Mouse (Mus musculus): ENCODE measurements at regions not wholly inside any gene's neighbourhood (a gene's known extent, or its start where the extent isn't known, plus 50 kb on each side); places are given as distances from the start of the nearest gene placed in this dataset.

DNA sequence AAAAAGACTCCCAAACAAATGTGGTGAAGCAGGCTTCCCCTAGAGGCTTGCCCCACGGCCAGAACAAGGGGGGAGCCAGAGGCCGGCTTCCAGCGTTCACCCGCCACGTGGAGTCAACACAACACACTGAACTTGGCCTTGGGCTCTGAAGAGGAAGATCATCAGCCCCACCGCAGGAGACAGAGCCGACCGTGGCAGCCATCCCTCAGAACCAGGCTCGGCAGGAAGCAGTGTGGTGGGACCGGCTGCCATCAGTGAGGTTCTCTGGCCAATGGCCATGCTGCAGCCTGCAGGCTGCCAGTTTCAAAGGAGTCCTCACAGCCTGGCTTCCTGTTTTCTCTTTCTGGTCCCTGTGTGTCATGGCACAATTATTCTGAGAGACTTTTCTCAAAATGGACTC is 295.3 kb downstream of the Tns1 start:
- no peak overlapping the region for H3K27ac ChIP-seq
- ATAC-seq (replicated peaks), result no peak
- H3K9me3 ChIP-seq, result no peaks in the 10 kb centered on the region
- no peak overlapping the region for H3K4me2 ChIP-seq
- H3K9ac ChIP-seq, result no peak overlapping the region
- H3K4me1 ChIP-seq, result peaks cover 9% of the 10 kb centered on the region
- no peaks in the 10 kb centered on the region for H3K27me3 ChIP-seq (replicated peaks)
- no peaks in the 10 kb centered on the region for H3K36me3 ChIP-seq (replicated peaks)
- 63% methylated on average over 10 of the region's 10 CpGs for WGBS
- no peak overlapping the region for H3K4me3 ChIP-seq

GRCm38 (mm10) chr1:73826243-73826930 is 297.9 kb downstream of the Tns1 start:
- no peaks in the 10 kb centered on the region for H3K27me3 ChIP-seq (replicated peaks)
- H3K36me3 ChIP-seq (replicated peaks), result no peaks in the 10 kb centered on the region
- H3K4me1 ChIP-seq, result peaks cover 9% of the 10 kb centered on the region
- no peaks in the 10 kb centered on the region for H3K9me3 ChIP-seq
- WGBS, result 33% methylated on average over 15 of the region's 15 CpGs
- no peak overlapping the region for H3K4me3 ChIP-seq
- H3K4me2 ChIP-seq, result peak overlapping the region; percentile 16; the same call in 1 of the 2 replicates
- no peak overlapping the region for H3K9ac ChIP-seq
- peak overlapping the region; percentile 51; the same call in 1 of the 2 replicates for H3K27ac ChIP-seq
- peak; percentile 90 for ATAC-seq (replicated peaks)

GRCm38 (mm10) chr1:73824406-73825184 is 299.7 kb downstream of the Tns1 start:
- no peak for ATAC-seq (replicated peaks)
- no peaks in the 10 kb centered on the region for H3K36me3 ChIP-seq (replicated peaks)
- H3K9ac ChIP-seq, result no peak overlapping the region
- H3K4me2 ChIP-seq, result no peak overlapping the region
- no peak overlapping the region for H3K4me3 ChIP-seq
- peaks cover 9% of the 10 kb centered on the region for H3K4me1 ChIP-seq
- WGBS, result 57% methylated on average over 8 of the region's 8 CpGs
- no peaks in the 10 kb centered on the region for H3K9me3 ChIP-seq
- H3K27ac ChIP-seq, result no peak overlapping the region
- H3K27me3 ChIP-seq (replicated peaks), result no peaks in the 10 kb centered on the region

GRCm38 (mm10) chr1:73823726-73824125 is 300.5 kb downstream of the Tns1 start:
- no peak overlapping the region for H3K27ac ChIP-seq
- H3K4me1 ChIP-seq, result peaks cover 9% of the 10 kb centered on the region
- H3K9me3 ChIP-seq, result no peaks in the 10 kb centered on the region
- H3K4me2 ChIP-seq, result no peak overlapping the region
- no peaks in the 10 kb centered on the region for H3K36me3 ChIP-seq (replicated peaks)
- no peak overlapping the region for H3K4me3 ChIP-seq
- H3K9ac ChIP-seq, result no peak overlapping the region
- no peaks in the 10 kb centered on the region for H3K27me3 ChIP-seq (replicated peaks)
- 90% methylated on average over 10 of the region's 10 CpGs for WGBS
- no peak for ATAC-seq (replicated peaks)

GRCm38 (mm10) chr1:73822616-73823015 is 301.6 kb downstream of the Tns1 start:
- H3K27me3 ChIP-seq (replicated peaks), result no peaks in the 10 kb centered on the region
- ATAC-seq (replicated peaks), result no peak
- no peaks in the 10 kb centered on the region for H3K9me3 ChIP-seq
- H3K4me1 ChIP-seq, result peaks cover 9% of the 10 kb centered on the region
- no peaks in the 10 kb centered on the region for H3K36me3 ChIP-seq (replicated peaks)
- 73% methylated on average over 6 of the region's 6 CpGs for WGBS
- H3K27ac ChIP-seq, result no peak overlapping the region
- H3K9ac ChIP-seq, result no peak overlapping the region
- no peak overlapping the region for H3K4me2 ChIP-seq
- H3K4me3 ChIP-seq, result no peak overlapping the region

DNA sequence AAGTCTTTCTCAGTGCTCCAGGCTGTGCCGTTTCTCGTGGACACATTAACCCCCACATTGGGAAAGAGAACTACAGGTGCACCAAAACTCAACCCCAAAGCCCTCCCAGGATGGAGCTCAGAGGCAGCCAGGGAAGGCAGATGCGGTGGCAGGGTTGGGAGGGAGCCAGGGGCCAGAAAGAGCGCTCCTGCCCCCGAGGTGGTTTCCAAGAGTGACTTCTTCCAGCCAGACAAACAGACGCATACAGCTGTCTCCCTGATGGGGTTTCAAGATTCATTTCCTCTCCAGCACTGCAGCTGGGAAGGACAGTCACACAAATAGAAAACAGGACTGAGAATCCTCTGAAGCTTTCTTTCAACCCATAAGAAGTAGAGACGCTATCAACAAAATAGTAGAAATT is 303.5 kb downstream of the Tns1 start:
- Histone ChIP-seq H3K9ac (no peak overlapping the region), H3K27me3 (replicated peaks) (no peaks in the 10 kb centered on the region), H3K9me3 (no peaks in the 10 kb centered on the region), H3K4me1 (peaks cover 4% of the 10 kb centered on the region), H3K4me2 (no peak overlapping the region), H3K4me3 (no peak overlapping the region), H3K36me3 (replicated peaks) (no peaks in the 10 kb centered on the region), H3K27ac (no peak overlapping the region)
- 80% methylated on average over 7 of the region's 7 CpGs for WGBS
- ATAC-seq (replicated peaks), result no peak

- H3K4me1 ChIP-seq, result no peaks in the 10 kb centered on the region
- no peak for ATAC-seq (replicated peaks)
- H3K27me3 ChIP-seq (replicated peaks), result no peaks in the 10 kb centered on the region
- no peak overlapping the region for H3K4me2 ChIP-seq
- H3K9ac ChIP-seq, result no peak overlapping the region
- no peak overlapping the region for H3K27ac ChIP-seq
- WGBS, result 80% methylated on average over 3 of the region's 3 CpGs
- no peak overlapping the region for H3K4me3 ChIP-seq
- H3K36me3 ChIP-seq (replicated peaks), result no peaks in the 10 kb centered on the region
- no peaks in the 10 kb centered on the region for H3K9me3 ChIP-seq
Observed at GRCm38 (mm10) chr1:73807206-73807605, 317.0 kb downstream of the Tns1 start.

GRCm38 (mm10) chr1:73805156-73805555 is 319.1 kb downstream of the Tns1 start:
- ATAC-seq (replicated peaks), result no peak
- Histone ChIP-seq H3K9me3 (no peaks in the 10 kb centered on the region), H3K4me1 (no peaks in the 10 kb centered on the region), H3K4me3 (no peak overlapping the region), H3K36me3 (replicated peaks) (no peaks in the 10 kb centered on the region), H3K27me3 (replicated peaks) (no peaks in the 10 kb centered on the region), H3K27ac (no peak overlapping the region), H3K4me2 (no peak overlapping the region), H3K9ac (no peak overlapping the region)
- 85% methylated on average over 9 of the region's 9 CpGs for WGBS

GRCm38 (mm10) chr1:73799996-73800395 is 324.3 kb downstream of the Tns1 start:
- no peak for ATAC-seq (replicated peaks)
- WGBS, result 100% methylated on average over 1 of the region's 1 CpGs
- no peak overlapping the region for H3K4me2 ChIP-seq

GRCm38 (mm10) chr1:73799246-73799645 is 325.0 kb downstream of the Tns1 start:
- H3K27ac ChIP-seq, result no peak overlapping the region
- no peaks in the 10 kb centered on the region for H3K36me3 ChIP-seq (replicated peaks)
- H3K4me3 ChIP-seq, result no peak overlapping the region
- WGBS, result 69% methylated on average over 8 of the region's 8 CpGs
- no peak overlapping the region for H3K4me2 ChIP-seq
- H3K9me3 ChIP-seq, result no peaks in the 10 kb centered on the region
- no peak overlapping the region for H3K9ac ChIP-seq
- ATAC-seq (replicated peaks), result no peak
- no peaks in the 10 kb centered on the region for H3K27me3 ChIP-seq (replicated peaks)
- no peaks in the 10 kb centered on the region for H3K4me1 ChIP-seq

More at GRCm38 (mm10) chr1:73799996-73800395, 324.3 kb downstream of the Tns1 start:
- H3K4me1 ChIP-seq, result no peaks in the 10 kb centered on the region
- no peak overlapping the region for H3K9ac ChIP-seq
- no peak overlapping the region for H3K4me3 ChIP-seq
- no peaks in the 10 kb centered on the region for H3K36me3 ChIP-seq (replicated peaks)
- no peak overlapping the region for H3K27ac ChIP-seq
- H3K27me3 ChIP-seq (replicated peaks), result no peaks in the 10 kb centered on the region
- no peaks in the 10 kb centered on the region for H3K9me3 ChIP-seq

- no peak overlapping the region for H3K9ac ChIP-seq
- no peaks in the 10 kb centered on the region for H3K9me3 ChIP-seq
- no peak overlapping the region for H3K4me3 ChIP-seq
- no peaks in the 10 kb centered on the region for H3K27me3 ChIP-seq (replicated peaks)
- ATAC-seq (replicated peaks), result no peak
- H3K36me3 ChIP-seq (replicated peaks), result no peaks in the 10 kb centered on the region
- no peak overlapping the region for H3K27ac ChIP-seq
- 89% methylated on average over 2 of the region's 2 CpGs for WGBS
- H3K4me1 ChIP-seq, result no peaks in the 10 kb centered on the region
- no peak overlapping the region for H3K4me2 ChIP-seq
Observed at GRCm38 (mm10) chr1:73797858-73798257, 326.4 kb downstream of the Tns1 start.

DNA sequence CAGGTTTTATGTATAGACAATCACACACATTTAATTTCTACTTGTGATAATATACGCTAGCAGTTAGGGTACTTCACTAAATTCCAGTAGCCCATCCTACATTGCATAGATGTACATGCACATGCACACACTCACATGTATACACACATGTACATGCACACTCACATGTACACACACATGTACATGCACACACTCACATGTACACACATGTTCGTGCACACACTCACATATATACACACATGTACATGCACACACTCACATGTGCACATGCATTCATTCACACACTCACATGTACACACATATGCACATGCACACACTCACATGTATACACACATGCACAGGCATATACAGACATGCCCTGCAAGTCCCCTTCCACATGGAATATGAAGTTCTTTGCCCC is 326.8 kb downstream of the Tns1 start:
- H3K9me3 ChIP-seq, result no peaks in the 10 kb centered on the region
- H3K4me2 ChIP-seq, result no peak overlapping the region
- H3K4me3 ChIP-seq, result no peak overlapping the region
- no peak for ATAC-seq (replicated peaks)
- no peaks in the 10 kb centered on the region for H3K4me1 ChIP-seq
- 95% methylated on average over 2 of the region's 2 CpGs for WGBS
- no peaks in the 10 kb centered on the region for H3K27me3 ChIP-seq (replicated peaks)
- no peak overlapping the region for H3K9ac ChIP-seq
- no peaks in the 10 kb centered on the region for H3K36me3 ChIP-seq (replicated peaks)
- no peak overlapping the region for H3K27ac ChIP-seq

DNA sequence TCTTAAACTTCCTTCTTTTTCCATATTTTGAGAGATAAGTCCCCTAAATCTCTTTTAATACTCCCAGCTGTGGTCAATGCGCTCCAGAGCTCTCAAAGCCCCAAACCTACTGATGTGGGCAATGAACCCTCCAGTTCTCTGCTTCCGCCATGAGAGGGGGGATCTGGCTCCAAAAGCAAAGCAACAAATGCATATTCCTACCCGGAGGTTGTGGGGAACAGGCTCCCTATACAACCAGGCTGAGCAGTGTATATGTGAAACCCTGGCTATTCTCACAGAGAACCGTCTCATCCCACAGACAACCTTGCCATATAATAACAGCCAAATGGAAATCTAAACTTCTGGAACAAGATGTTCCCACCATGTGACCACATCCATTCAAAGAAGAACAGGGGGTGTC is 330.4 kb downstream of the Tns1 start:
- Histone ChIP-seq H3K9ac (no peak overlapping the region), H3K9me3 (no peaks in the 10 kb centered on the region), H3K27me3 (replicated peaks) (no peaks in the 10 kb centered on the region), H3K4me3 (no peak overlapping the region), H3K4me2 (no peak overlapping the region), H3K27ac (no peak overlapping the region), H3K4me1 (no peaks in the 10 kb centered on the region), H3K36me3 (replicated peaks) (no peaks in the 10 kb centered on the region)
- WGBS, result 91% methylated on average over 4 of the region's 4 CpGs
- ATAC-seq (replicated peaks), result no peak
